Mouse (Mus musculus): ENCODE data around the gene Aldoc. TPM values are rescaled to one million over a fixed set of nuclear protein-coding genes. Genes with fewer than 3 reads are reported as not detected.

Aldoc gene
- total RNA-seq, 1 experiment, result 5.0 TPM

DNA sequence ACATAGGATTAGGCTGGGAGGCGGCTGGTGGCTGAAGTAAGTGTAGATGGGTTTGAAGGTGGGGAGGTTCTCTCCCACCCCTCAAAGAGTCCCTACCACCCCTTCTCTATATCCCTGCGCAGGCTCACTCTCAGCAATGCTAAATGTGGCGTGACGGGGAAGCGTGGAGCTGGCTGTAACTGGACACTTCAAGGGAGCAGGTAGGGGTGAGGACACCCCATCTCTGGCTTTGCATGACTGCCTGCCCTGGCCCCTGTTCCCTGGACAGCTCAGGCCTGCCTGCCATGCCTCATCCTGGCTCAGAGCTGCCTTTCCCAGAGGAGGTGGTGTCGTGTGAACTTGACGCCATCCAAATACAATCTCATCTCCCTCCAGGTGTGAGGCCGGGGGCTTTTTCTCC, 51.4 kb downstream of the Aldoc start:
- in situ Hi-C loops (cut with MboI; ENCODE audit: low sequenced_read_pairs in 2 of 2, unreplicated experiment in 2 of 2), result no loop called here
- Histone ChIP-seq H3K9ac (ENCODE audit: insufficient read depth, low read depth, low read length, poor library complexity, severe bottlenecking) (no peak overlapping the region), H3K4me3 (ENCODE audit: insufficient read depth in 1 of 2, low read depth in 1 of 2, low read length in 2 of 2, poor library complexity in 1 of 2, severe bottlenecking in 1 of 2) (no peak overlapping the region), H3K9me3 (ENCODE audit: control insufficient read depth, insufficient read depth, low read depth, low read length) (no peaks in the 10 kb centered on the region), H3K36me3 (ENCODE audit: control insufficient read depth, insufficient read depth, low read length, poor library complexity, severe bottlenecking) (no peaks in the 10 kb centered on the region), H3K4me1 (ENCODE audit: control insufficient read depth in 2 of 2, insufficient read depth in 2 of 2, low read length in 2 of 2, poor library complexity in 1 of 2) (peaks cover 0 to 16% of the 10 kb centered on the region in 2 experiments; a peak in 3 of 4 replicates), H3K27ac (ENCODE audit: insufficient read depth, low read depth, low read length, poor library complexity, severe bottlenecking) (no peak overlapping the region)
- no peak for TF ChIP-seq CHD2 (IDR thresholded peaks at IDR 0.05; ENCODE audit: low read depth, low read length)
- DNase-seq (ENCODE audit: low read depth, low spot score), result no peak

Other genes starting within 250 kb of the Aldoc start
- gene Eral1, start 242.6 kb upstream of the Aldoc start, total RNA-seq (2012; rRNA removed), result 29.6 and 33.5 TPM in 2 replicates
- 8.9 and 11.7 TPM in 2 replicates for gene Fam222b, start 228.3 kb upstream of the Aldoc start, total RNA-seq (2012; rRNA removed)
- 74.4 and 78.2 TPM in 2 replicates for gene Traf4, start 157.4 kb upstream of the Aldoc start, total RNA-seq (2012; rRNA removed)
- gene Nek8, start 146.3 kb upstream of the Aldoc start, total RNA-seq (2012; rRNA removed), result 15.3 and 25.4 TPM in 2 replicates
- 75.6 and 78.6 TPM in 2 replicates for gene Tlcd1, start 146.3 kb upstream of the Aldoc start, total RNA-seq (2012; rRNA removed)
- 2,611 and 2,664 TPM in 2 replicates for gene Rpl23a, start 139.4 kb upstream of the Aldoc start, total RNA-seq (2012; rRNA removed)
- 33.8 and 36.1 TPM in 2 replicates for gene Rab34, start 134.5 kb upstream of the Aldoc start, total RNA-seq (2012; rRNA removed)
- 0.80 and 1.1 TPM in 2 replicates for gene Proca1, start 129.6 kb upstream of the Aldoc start, total RNA-seq (2012; rRNA removed)
- 81.3 and 123 TPM in 2 replicates for gene Sdf2, start 77.2 kb upstream of the Aldoc start, total RNA-seq (2012; rRNA removed)
- gene Supt6, start 77.0 kb upstream of the Aldoc start, total RNA-seq (2012; rRNA removed), result 60.6 and 63.0 TPM in 2 replicates
- 210 and 285 TPM in 2 replicates for gene 2610507B11Rik, start 61.2 kb upstream of the Aldoc start, total RNA-seq (2012; rRNA removed)
- gene BC030499, start 32.1 kb upstream of the Aldoc start, total RNA-seq (2012; rRNA removed), result 2.0 TPM in 2 replicates
- gene Spag5, start 21.4 kb upstream of the Aldoc start, total RNA-seq (2012; rRNA removed), result 58.2 and 96.2 TPM in 2 replicates
- 45.7 and 78.9 TPM in 2 replicates for gene Pigs, start 5.4 kb downstream of the Aldoc start, total RNA-seq (2012; rRNA removed)
- 22.2 and 24.5 TPM in 2 replicates for gene Unc119, start 20.5 kb downstream of the Aldoc start, total RNA-seq (2012; rRNA removed)
- not detected in 2 replicates for gene Foxn1, start 63.6 kb downstream of the Aldoc start, total RNA-seq (2012; rRNA removed)
- gene Slc13a2, start 99.2 kb downstream of the Aldoc start, total RNA-seq (2012; rRNA removed), result 0.13 TPM in 1 of 2 replicates, not detected in the other
- gene Slc46a1, start 142.7 kb downstream of the Aldoc start, total RNA-seq (2012; rRNA removed), result 21.4 and 29.0 TPM in 2 replicates
- gene Sarm1, start 174.8 kb downstream of the Aldoc start, total RNA-seq (2012; rRNA removed), result 3.7 and 5.0 TPM in 2 replicates
- gene Vtn, start 176.1 kb downstream of the Aldoc start, total RNA-seq (2012; rRNA removed), result 0.26 TPM in 1 of 2 replicates, not detected in the other
- gene Sebox, start 180.5 kb downstream of the Aldoc start, total RNA-seq (2012; rRNA removed), result 0.31 and 0.32 TPM in 2 replicates
- 73.1 and 73.8 TPM in 2 replicates for gene Tmem199, start 189.2 kb downstream of the Aldoc start, total RNA-seq (2012; rRNA removed)
- gene Poldip2, start 189.2 kb downstream of the Aldoc start, total RNA-seq (2012; rRNA removed), result 88.3 and 88.5 TPM in 2 replicates
- 18.0 and 28.3 TPM in 2 replicates for gene Tnfaip1, start 213.4 kb downstream of the Aldoc start, total RNA-seq (2012; rRNA removed)
- gene Ift20, start 213.4 kb downstream of the Aldoc start, total RNA-seq (2012; rRNA removed), result 45.8 and 59.2 TPM in 2 replicates
- 248 and 312 TPM in 2 replicates for gene Tmem97, start 227.8 kb downstream of the Aldoc start, total RNA-seq (2012; rRNA removed)

Data from ES-E14 (cell line).